Mouse (Mus musculus): ENCODE results near the gene Trove2. TPM values are rescaled to one million over a fixed set of nuclear protein-coding genes. Genes with fewer than 3 reads are reported as not detected.
"Not testable (repeated sequence)": the region's sequence is repeated elsewhere in the genome, so short reads cannot be mapped to it uniquely, and the experiment has no call there.

Trove2 gene
- polyA plus RNA-seq, 1 experiment: 0.46 TPM

DNA sequence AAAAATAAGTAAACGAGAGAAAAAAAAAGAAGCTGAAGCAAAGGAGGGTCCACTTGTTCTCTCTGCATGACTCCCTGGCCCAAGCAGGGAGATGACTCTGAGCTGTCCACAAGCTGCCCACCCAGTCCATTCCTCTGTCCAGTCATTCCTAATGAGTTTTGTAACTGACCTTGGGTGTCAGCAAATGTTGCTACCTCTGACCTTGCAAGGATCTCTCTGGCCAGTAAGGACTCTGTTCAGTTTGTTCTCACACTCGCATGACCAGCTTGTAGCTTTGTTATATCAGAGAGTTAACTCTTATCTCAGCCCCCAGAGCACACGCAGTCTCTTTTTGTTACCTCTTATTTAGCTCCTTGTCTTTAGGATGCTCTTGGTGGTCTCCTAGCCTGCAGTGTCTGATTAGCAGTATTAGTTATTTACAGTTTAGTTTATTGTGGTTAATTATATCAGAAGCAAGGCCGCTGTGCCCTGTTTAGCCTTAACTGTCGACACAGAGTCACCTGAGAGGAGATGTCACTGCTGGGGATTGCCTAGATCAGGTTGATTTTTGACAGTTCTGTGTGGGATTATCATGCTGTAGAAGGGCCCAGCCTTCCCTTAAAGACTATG, 52.3 kb downstream of the Trove2 start:
- no peak for DNase-seq (ENCODE audit: low read depth in 1 of 2, low spot score in 2 of 2)
- Histone ChIP-seq H3K4me1 (ENCODE audit: control insufficient read depth, insufficient read depth, insufficient read length) (no peaks in the 10 kb centered on the region), H3K4me3 (ENCODE audit: extremely low read depth, insufficient read depth, insufficient read length) (no peak overlapping the region), H3K36me3 (ENCODE audit: control insufficient read depth, insufficient read depth, low read length) (no peaks in the 10 kb centered on the region), H3K27me3 (ENCODE audit: control insufficient read depth, insufficient read depth, low read length) (no peaks in the 10 kb centered on the region), H3K27ac (ENCODE audit: insufficient read depth, low read length) (no peak overlapping the region)
- TF ChIP-seq CTCF (IDR thresholded peaks at IDR 0.05; ENCODE audit: extremely low read depth, insufficient read depth, insufficient read length, insufficient replicate concordance) (no peak), POLR2A (IDR thresholded peaks at IDR 0.05; ENCODE audit: low read depth, low read length) (no peak)
- WGBS: 81% methylated on average over 5 of the region's 5 CpGs

DNA sequence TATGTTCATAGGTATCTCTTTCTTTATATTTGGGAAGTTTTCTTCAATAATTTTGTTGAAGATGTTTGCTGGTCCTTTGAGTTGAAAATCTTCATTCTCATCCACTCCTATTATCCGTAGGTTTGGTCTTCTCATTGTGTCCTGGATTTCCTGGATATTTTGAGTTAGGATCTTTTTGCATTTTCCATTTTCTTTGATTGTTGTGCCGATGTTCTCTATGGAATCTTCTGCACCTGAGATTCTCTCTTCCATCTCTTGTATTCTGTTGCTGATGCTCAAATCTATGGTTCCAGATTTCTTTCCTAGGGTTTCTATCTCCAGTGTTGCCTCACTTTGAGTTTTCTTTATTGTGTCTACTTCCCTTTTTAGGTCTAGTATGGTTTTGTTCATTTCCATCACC, 60.8 kb downstream of the Trove2 start, which contains the start of gene Glrx2:
Gene Glrx2 (plus strand): TSS at position 301 of the 400 bp plus-strand sequence.
- not testable (repeated sequence) for DNase-seq (ENCODE audit: low read depth in 1 of 2, low spot score in 2 of 2); H3K27me3 ChIP-seq (ENCODE audit: control insufficient read depth, insufficient read depth, low read length); H3K4me3 ChIP-seq (ENCODE audit: extremely low read depth, insufficient read depth, insufficient read length); H3K4me1 ChIP-seq (ENCODE audit: control insufficient read depth, insufficient read depth, insufficient read length); H3K27ac ChIP-seq (ENCODE audit: insufficient read depth, low read length); H3K36me3 ChIP-seq (ENCODE audit: control insufficient read depth, insufficient read depth, low read length)
- WGBS: no CpG with 5 or more reads among the region's 2 CpGs

DNA sequence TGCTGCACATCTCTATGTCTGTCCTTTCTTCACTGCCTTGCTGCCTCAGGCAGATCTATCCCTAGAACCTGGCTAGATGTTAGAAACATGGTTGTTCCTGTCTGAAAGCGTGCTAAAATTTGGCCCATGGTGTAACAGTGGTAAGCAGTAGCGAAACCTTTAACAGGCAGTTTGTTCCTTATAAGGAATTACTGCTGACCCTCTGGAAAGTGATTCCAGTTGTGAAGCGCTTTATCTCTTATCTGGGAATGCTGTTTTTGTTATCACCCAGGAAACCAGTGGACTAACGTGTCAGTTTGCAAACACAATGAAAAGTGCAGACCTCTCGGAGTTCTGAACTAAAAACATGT, 66.3 kb downstream of the Trove2 start:
- no peaks in the 10 kb centered on the region for H3K36me3 ChIP-seq (ENCODE audit: control insufficient read depth, insufficient read depth, low read length)
- DNase-seq (ENCODE audit: low read depth in 1 of 2, low spot score in 2 of 2): no peak
- no peak overlapping the region for H3K27ac ChIP-seq (ENCODE audit: insufficient read depth, low read length)
- H3K4me3 ChIP-seq (ENCODE audit: extremely low read depth, insufficient read depth, insufficient read length): no peak overlapping the region
- TF ChIP-seq CTCF (IDR thresholded peaks at IDR 0.05; ENCODE audit: extremely low read depth, insufficient read depth, insufficient read length, insufficient replicate concordance) (no peak), POLR2A (IDR thresholded peaks at IDR 0.05; ENCODE audit: low read depth, low read length) (no peak)
- WGBS: 86% methylated on average over 5 of the region's 5 CpGs
- no peaks in the 10 kb centered on the region for H3K27me3 ChIP-seq (ENCODE audit: control insufficient read depth, insufficient read depth, low read length)
- H3K4me1 ChIP-seq (ENCODE audit: control insufficient read depth, insufficient read depth, insufficient read length): no peaks in the 10 kb centered on the region

DNA sequence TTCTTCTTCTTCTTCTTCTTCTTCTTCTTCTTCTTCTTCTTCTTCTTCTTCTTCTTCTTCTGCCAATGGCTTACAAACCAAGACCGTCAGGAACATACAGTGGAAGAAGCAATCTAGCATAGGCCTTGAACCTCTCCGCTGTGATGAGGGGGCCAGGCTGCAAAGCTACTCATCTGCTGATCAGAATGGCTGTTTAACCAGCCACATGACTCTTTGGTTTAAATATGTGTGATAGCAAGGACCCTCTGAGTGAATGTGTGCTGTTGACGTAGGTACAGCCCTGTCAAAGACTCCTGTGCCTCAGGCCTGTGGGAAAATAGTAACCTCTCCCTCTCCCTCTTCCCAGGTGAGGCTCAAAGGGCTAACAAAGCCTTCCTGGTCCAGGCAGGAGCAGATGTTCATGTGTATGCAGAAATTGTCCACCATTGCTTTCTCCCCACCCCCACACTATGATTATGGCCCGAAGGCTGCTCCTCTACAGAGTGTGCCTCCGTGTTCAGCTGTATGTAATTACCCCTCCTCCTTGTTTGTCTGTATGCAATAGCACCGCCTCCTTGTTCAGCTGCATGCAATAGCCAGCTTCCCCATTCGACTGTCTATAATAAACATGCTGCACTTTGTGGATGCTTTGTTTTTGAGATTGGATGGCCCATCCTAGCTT, 66.8 kb downstream of the Trove2 start:
- DNase-seq (ENCODE audit: low read depth in 1 of 2, low spot score in 2 of 2): no peak
- Histone ChIP-seq H3K4me1 (ENCODE audit: control insufficient read depth, insufficient read depth, insufficient read length) (no peaks in the 10 kb centered on the region), H3K36me3 (ENCODE audit: control insufficient read depth, insufficient read depth, low read length) (no peaks in the 10 kb centered on the region), H3K4me3 (ENCODE audit: extremely low read depth, insufficient read depth, insufficient read length) (no peak overlapping the region), H3K27ac (ENCODE audit: insufficient read depth, low read length) (no peak overlapping the region), H3K27me3 (ENCODE audit: control insufficient read depth, insufficient read depth, low read length) (0 out of 2 replicates have a peak, but pooled peaks cover under 1% of the 10 kb centered on the region)
- 66% methylated on average over 7 of the region's 7 CpGs for WGBS
- TF ChIP-seq CTCF (IDR thresholded peaks at IDR 0.05; ENCODE audit: extremely low read depth, insufficient read depth, insufficient read length, insufficient replicate concordance) (no peak), POLR2A (IDR thresholded peaks at IDR 0.05; ENCODE audit: low read depth, low read length) (no peak)

DNA sequence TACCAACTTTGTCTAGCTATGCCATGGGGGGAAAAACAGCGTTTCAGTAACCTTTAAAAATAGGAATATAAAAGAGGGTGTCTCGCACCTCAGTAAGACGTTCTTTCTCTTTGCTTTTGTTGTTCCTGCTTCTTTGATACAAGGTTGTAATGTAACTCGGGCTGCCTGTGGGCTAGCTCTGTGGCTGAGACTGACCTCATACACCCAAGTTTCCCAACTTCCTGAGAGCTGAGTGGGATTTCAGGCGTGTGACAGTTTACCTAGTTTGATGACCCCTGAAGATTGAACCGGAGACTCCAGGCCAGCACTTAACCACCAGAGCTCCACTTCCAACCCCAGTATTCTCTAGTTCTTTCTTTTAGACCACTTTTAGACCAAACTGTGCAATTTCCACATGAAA, 68.5 kb downstream of the Trove2 start:
- Histone ChIP-seq H3K27me3 (ENCODE audit: control insufficient read depth, insufficient read depth, low read length) (peaks cover 3% of the 10 kb centered on the region; the same call in 1 of the 2 replicates), H3K36me3 (ENCODE audit: control insufficient read depth, insufficient read depth, low read length) (no peaks in the 10 kb centered on the region), H3K27ac (ENCODE audit: insufficient read depth, low read length) (no peak overlapping the region), H3K4me1 (ENCODE audit: control insufficient read depth, insufficient read depth, insufficient read length) (no peaks in the 10 kb centered on the region), H3K4me3 (ENCODE audit: extremely low read depth, insufficient read depth, insufficient read length) (no peak overlapping the region)
- 68% methylated on average over 6 of the region's 6 CpGs for WGBS
- DNase-seq (ENCODE audit: low read depth in 1 of 2, low spot score in 2 of 2): no peak
- TF ChIP-seq POLR2A (IDR thresholded peaks at IDR 0.05; ENCODE audit: low read depth, low read length) (no peak), CTCF (IDR thresholded peaks at IDR 0.05; ENCODE audit: extremely low read depth, insufficient read depth, insufficient read length, insufficient replicate concordance) (no peak)

DNA sequence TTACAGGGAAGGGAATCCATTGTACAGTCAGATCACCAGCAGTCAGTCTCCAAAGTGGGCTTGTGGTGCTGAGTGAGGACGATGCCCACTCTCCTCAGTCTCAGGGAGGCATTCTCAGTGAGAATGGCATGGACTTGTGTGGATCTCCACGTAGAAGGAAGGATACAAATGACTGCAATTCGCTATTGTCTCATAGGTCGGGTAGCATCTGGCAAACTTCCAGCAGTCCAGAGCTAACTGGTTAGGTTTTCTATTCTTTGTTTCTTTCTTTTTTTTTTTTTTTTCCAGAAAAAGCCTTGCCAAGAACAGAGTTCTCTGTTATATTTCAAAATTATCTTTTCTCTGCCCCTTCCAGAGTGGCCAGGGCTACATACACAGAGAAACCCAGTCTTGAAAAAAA, 69.9 kb downstream of the Trove2 start:
- no peaks in the 10 kb centered on the region for H3K4me1 ChIP-seq (ENCODE audit: control insufficient read depth, insufficient read depth, insufficient read length)
- peaks cover 3% of the 10 kb centered on the region; the same call in 1 of the 2 replicates for H3K27me3 ChIP-seq (ENCODE audit: control insufficient read depth, insufficient read depth, low read length)
- no peak overlapping the region for H3K27ac ChIP-seq (ENCODE audit: insufficient read depth, low read length)
- WGBS: 82% methylated on average over 4 of the region's 4 CpGs
- no peak overlapping the region for H3K4me3 ChIP-seq (ENCODE audit: extremely low read depth, insufficient read depth, insufficient read length)
- TF ChIP-seq POLR2A (IDR thresholded peaks at IDR 0.05; ENCODE audit: low read depth, low read length) (no peak), CTCF (IDR thresholded peaks at IDR 0.05; ENCODE audit: extremely low read depth, insufficient read depth, insufficient read length, insufficient replicate concordance) (no peak)
- no peaks in the 10 kb centered on the region for H3K36me3 ChIP-seq (ENCODE audit: control insufficient read depth, insufficient read depth, low read length)
- DNase-seq (ENCODE audit: low read depth in 1 of 2, low spot score in 2 of 2): no peak

DNA sequence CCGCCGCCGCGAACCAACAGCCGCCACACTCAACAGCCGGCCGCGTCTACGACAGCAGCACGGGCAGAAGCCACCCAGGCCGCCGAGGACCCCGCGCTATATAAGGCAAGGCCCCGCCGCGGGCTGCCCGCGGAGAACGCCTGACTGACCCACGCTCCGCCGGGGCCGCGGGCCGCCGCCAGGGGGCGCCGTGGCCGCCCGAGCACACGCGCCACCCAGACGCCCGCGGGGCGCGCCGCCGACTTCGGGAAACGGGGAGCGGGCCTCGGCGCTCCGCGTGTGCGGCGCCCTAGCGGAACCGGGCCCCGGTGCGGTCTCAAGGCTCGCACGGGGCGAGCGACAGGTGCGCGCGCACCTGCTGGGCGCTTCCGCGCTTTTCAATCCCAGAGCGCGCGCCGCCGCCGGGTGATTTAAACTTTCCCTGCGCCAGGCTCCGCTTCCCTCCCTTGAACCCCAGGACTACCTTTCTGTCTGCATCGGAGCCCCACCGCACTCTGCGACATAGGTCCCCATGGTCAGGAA, 74.1 kb downstream of the Trove2 start, which contains the start of gene Cdc73:
Gene Cdc73 (minus strand): TSS at position 153 of the 522 bp plus-strand sequence.
- TF ChIP-seq POLR2A (IDR thresholded peaks at IDR 0.05; ENCODE audit: low read depth, low read length) (no peak; the same call in 1 of the 2 replicates), CTCF (IDR thresholded peaks at IDR 0.05; ENCODE audit: extremely low read depth, insufficient read depth, insufficient read length, insufficient replicate concordance) (peak; percentile 74)

More for the DNA sequence above, 74.1 kb downstream of the Trove2 start, which contains the start of gene Cdc73:
- peak; percentile 77 to 88 for DNase-seq (ENCODE audit: low read depth in 1 of 2, low spot score in 2 of 2)
- Histone ChIP-seq H3K4me1 (ENCODE audit: control insufficient read depth, insufficient read depth, insufficient read length) (no peaks in the 10 kb centered on the region), H3K4me3 (ENCODE audit: extremely low read depth, insufficient read depth, insufficient read length) (peak within 1 kb of the TSS; percentile 93), H3K27ac (ENCODE audit: insufficient read depth, low read length) (peak within 1 kb of the TSS; percentile 80), H3K36me3 (ENCODE audit: control insufficient read depth, insufficient read depth, low read length) (peaks cover under 1% of the 10 kb centered on the region; the same call in 1 of the 2 replicates), H3K27me3 (ENCODE audit: control insufficient read depth, insufficient read depth, low read length) (peaks cover 3% of the 10 kb centered on the region; the same call in 1 of the 2 replicates)
- WGBS: under 1% methylated on average over 74 of the region's 74 CpGs

All from spleen, adult 2 months (tissue).